Mouse (Mus musculus) WW6 (cell line): ENCODE data around the gene Zfp442.
"Not testable (repeated sequence)": the region's sequence is repeated elsewhere in the genome, so short reads cannot be mapped to it uniquely, and the experiment has no call there.

Source experiments
- DNase-seq: peaks from one replicate; pipeline ENCODE4 v3.0.0-alpha.2; 2013; ENCODE audit warnings: low read depth, low spot score

Gene Zfp442

GRCm38 (mm10) chr2:150451180-150451919, at the start of gene Zfp442:
Zfp442 (minus strand) TSS chr2:150451486.
- DNase-seq: peak; percentile 4

GRCm38 (mm10) chr2:150500124-150500973, 49.1 kb upstream of the Zfp442 start:
- not testable (repeated sequence) for DNase-seq

GRCm38 (mm10) chr2:150493031-150493430, 41.7 kb upstream of the Zfp442 start:
- DNase-seq: no peak

- peak; percentile 65 for DNase-seq
Measured at GRCm38 (mm10) chr2:150484939-150485778, 33.9 kb upstream of the Zfp442 start, which contains the start of gene Zfp345. Zfp345 (minus strand) TSS chr2:150485091.

GRCm38 (mm10) chr2:150439084-150439483, 12.2 kb downstream of the Zfp442 start:
- DNase-seq: not testable (repeated sequence)

- not testable (repeated sequence) for DNase-seq
Measured at GRCm38 (mm10) chr2:150412146-150412545, 39.1 kb downstream of the Zfp442 start.

- no peak for DNase-seq
Measured at GRCm38 (mm10) chr2:150390198-150390597, 61.1 kb downstream of the Zfp442 start.

- DNase-seq: not testable (repeated sequence)
Measured at GRCm38 (mm10) chr2:150385553-150386106, 65.7 kb downstream of the Zfp442 start.

GRCm38 (mm10) chr2:150362878-150363229, 88.4 kb downstream of the Zfp442 start:
- no peak for DNase-seq

GRCm38 (mm10) chr2:150362113-150362877, 89.0 kb downstream of the Zfp442 start, which contains the start of gene 3300002I08Rik:
3300002I08Rik (minus strand) TSS chr2:150362765.
- DNase-seq: peak; percentile 56
